Mouse (Mus musculus): ENCODE data around the gene Rps16.
"Not testable (repeated sequence)": the region's sequence is repeated elsewhere in the genome, so short reads cannot be mapped to it uniquely, and the experiment has no call there.

Rps16 gene

DNA sequence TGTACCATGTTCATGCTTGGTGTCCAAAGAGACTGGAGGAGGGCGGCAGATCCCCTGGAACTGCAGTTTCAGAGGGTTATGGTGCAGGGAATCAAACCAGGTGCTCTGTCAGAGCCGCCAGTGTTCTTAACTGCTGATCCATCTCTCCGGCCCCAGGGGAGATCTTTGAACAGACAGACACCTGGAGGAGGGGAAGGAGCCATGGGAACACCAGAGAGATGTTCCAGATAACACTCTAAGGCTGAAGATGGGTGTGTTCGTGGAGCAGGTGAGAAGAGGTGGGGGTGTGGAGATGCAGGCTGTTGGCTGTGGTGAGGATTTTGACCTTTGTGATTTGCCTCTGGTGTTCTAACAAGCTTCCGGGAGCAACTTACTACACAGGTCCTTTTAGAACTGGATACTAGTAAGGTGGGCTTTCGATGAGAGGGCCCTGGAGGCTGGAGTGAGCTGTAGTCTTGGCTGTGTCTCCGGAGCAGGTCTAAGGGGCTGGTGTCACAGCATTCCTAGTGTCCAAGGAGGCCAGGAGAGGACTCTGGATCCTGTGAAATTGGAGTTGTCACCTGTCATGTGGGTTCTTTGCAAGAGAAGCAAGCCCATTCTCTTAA is 23.5 kb downstream of the Rps16 start:
- DNase-seq (ENCODE audit: low read depth, low spot score), result no peak

DNA sequence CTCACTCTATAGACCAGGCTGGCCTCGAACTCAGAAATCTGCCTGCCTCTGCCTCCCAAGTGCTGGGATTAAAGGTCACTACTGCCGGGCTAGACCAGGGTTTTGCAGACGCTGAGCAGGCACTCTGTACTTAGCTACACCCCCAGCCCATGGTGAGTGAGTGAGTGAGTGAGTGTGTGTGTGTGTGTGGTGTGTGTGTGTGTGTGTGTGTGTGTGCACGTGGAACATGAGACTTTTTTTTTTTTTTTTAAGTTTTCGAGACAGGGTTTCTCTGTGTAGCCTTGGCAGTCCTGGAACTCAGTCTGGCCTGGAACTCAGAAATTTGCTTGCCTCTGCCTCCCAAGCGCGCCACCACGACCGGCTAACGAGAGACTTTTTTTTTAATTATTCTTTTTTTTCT is 24.2 kb downstream of the Rps16 start:
- DNase-seq (ENCODE audit: low read depth, low spot score), result no peak

DNA sequence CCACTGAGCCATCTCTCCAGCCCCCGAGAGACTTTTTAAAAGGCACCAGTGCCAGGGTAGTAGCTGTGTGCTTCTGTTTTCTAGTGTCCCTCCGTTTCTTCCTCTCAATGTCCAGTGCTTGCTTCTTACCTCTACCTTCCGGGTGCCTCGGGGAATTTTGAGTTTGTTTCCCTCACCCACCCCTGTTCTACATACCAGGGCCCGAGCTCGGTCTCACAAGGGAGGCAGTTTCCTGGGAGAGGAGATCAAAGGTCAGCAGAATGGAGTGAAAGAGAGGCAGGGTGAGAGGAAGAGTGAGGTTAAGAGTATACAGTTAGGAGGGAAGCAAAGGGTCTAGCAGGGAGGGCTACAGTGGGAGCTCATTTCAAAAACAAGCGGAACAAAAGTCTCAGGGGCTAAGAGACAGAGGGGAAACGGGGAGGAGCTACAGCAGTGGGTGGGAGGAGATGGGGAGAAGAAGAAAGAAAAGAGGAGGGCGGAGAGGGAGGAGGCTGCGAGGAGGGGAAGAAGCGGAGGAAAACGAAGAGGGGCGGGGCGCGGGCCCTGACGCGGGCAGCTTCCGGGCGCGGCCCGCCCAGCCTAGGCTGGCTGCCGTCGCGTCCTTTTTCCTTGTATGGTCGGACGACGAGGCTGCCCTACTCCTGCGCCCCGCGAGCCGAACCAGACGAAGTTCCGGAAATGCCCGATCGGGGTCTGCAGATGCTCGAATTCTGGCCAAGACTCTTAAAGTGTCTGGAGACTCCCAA is 24.9 kb downstream of the Rps16 start:
- peak; percentile 72 for DNase-seq (ENCODE audit: low read depth, low spot score)

DNA sequence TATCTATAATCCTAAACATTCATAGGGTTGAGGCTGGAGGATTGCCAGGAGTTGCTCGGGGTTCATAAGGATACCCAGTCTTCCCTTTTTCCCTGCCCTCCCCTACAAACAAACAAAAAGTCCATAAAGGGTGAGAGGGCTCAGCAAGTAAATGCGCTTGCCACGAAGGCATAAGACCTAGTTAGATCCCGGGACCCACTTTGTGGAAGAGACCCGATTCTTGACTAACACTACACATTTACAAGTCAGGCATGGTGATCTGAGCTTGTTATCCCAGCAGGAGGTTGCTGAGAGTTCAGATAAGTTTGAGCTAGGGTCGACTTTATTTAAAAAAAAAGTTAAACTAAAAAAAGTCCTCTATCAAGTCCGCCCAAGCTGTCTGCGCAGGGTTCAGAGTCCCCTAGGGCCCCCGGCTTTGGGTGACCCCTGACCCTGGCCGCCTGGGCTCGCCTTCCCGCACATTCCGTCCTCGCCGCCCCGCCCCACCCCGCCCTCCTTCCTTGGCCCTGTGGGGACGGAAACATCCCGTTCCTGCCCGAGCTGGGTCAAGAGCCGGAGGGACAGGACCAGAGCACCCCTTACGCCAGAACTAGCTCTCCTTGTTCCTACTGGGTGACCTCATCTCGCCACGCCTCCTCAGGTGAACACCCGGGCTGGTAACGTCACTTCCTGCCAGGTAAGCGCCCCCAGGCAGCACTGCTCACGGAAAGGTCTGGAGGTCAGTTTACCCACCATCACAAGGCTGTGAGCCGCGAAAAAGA is 25.7 kb downstream of the Rps16 start:
- no peak for DNase-seq (ENCODE audit: low read depth, low spot score)

DNA sequence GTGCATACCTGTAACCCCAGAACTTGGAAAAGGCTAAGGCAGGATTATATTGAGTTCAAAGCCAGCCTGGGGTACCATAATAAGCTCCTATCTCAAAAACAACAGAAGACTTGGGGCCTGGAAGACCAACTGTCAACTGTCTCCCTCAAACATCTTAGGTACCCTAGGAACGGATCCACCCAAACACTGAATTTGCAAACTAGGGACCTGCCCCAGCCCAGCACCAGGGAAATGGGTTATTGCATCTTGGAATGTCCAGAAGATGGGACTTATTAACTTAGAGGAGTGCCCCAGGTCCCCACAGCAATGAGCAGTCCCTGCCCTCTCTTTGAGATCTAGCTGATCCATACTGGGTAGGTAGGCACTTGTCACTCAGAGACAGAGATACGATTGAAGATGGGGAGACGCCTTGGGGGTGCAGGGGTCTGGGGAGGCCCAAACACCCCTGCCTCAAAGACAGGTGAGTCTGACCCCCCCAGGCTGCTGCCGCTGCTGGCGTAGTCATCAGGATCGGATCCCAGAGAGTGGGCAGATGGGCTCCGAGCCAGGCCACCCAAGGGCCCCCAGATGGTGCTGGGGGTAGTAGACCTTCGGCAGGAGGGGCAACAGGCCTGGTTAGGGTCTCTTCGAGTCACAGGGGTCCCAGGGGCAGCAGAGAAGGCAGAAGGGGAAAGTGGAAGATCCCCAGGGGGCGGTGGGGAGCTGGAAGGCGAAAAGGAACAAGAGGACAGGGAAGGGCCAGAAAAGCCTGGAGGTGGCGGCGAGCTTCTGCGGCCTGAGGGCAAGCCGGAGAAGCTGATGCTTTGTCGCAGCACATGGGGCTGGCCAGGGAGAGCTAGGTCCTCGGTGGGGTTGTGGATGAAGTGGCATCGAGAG is 27.0 kb downstream of the Rps16 start:
- no peak for DNase-seq (ENCODE audit: low read depth, low spot score)

DNA sequence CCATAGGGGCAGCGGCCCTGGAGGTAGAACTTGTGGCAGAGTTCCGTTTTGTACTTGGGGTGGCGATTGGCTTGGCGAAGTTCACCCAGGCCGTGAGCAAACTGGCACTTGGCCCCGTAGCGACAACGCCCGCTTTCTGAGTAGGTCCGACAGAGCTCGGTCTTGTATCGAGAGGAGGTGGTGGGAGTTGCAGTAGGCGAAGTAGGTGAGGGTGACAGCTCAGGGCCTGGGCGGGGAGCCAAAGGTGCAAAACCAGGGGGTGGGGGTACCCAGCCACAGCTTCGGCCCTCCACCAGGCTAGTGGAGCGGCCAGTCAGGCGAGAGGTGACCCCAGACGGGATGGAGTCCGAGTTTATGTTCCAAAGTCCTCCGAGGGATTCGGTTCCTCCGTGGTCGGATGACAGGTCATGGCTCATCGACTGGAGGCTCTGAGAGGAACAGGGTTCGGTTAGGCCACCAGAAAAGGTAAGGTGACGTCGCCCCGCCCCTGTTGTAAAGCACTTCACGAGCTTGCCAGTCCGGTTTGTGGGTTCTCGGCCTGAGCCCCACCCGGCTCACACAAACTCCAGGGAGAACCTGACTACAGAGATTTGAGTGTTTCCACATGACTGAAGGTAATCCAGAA is 27.7 kb downstream of the Rps16 start:
- DNase-seq (ENCODE audit: low read depth, low spot score), result no peak

DNA sequence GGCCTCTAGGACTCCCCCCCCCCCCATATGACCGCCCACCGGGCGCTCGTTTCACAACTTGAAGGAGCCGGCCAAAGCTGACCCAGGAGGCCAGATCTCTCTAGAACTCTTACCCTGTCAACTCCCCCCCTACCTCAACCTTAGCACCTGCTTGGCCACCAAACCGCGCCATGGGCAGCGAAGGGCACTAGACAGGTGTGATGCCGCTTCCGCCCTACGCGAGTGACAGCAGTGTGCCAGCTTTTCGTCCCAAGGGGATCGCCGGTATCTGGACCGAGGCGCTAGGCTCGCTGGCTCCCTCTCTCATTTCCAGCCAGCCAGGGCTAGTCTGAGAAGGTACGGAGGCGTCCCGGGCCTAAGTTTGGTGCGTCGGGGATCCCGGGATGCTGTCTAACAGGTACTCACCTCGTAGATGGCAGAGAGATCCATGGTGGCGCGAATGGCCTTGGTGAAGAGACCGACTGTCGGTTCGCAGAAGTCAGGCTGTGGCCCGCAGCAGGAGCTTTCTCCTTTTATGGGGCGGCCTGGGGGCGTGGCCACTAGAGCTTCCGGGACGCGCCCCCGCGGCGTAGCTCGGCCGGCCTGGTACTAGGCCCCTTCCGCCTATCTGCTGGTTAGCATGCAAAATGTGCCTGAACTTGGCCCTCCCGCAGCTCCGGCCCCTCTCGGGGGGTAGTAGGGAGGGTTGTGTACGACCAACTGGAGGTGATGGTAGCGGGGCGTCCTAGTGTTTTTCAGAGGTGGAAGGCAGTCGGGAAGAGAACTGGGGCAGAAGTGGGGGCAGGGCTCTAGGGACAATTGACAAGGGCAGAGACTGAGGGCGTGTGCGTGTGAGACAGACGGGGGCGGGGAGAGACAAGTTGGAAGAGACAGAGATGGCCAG is 28.6 kb downstream of the Rps16 start:
- peak; percentile 82 for DNase-seq (ENCODE audit: low read depth, low spot score)

DNA sequence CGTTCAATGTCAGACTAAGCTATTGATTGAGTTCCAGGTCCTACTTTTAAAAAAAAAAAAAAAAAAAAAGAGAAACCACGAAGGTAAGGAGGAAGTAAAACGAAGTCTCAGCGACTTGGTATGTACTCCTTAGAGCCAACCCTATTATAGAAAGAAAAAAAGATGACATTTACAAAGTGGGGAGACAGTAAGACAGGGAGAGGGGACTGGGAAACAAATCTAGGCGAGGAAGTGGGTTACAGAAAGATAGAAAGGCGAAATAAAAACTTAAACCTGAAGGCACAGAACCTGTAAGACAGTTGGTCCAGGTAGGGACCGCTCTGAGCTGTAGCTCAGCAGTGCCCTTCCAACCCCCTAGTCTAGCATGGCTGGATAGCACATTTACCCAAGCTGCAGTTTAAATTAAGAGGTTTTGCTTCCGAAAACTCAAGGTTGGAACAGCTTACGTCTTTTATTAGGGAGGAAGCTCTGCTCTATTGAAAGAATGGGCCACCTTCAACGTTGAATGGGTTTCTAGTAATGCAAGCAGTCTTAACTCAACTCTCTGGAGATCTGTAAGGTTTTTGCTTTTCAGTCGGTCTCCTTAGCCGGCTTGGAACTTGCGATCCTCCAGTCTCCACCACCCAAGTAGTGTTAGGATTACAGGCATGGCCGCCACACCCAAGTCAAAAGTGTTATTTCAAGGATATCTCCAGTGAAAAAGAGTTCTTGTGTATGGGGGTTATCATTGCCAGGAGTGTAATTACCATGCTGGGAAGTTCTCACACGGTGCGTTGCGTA is 30.0 kb downstream of the Rps16 start, which contains the start of gene Zfp36:
TSS of gene Zfp36 (minus strand) at position 17 of the 780 bp plus-strand sequence.
- no peak for DNase-seq (ENCODE audit: low read depth, low spot score)

DNA sequence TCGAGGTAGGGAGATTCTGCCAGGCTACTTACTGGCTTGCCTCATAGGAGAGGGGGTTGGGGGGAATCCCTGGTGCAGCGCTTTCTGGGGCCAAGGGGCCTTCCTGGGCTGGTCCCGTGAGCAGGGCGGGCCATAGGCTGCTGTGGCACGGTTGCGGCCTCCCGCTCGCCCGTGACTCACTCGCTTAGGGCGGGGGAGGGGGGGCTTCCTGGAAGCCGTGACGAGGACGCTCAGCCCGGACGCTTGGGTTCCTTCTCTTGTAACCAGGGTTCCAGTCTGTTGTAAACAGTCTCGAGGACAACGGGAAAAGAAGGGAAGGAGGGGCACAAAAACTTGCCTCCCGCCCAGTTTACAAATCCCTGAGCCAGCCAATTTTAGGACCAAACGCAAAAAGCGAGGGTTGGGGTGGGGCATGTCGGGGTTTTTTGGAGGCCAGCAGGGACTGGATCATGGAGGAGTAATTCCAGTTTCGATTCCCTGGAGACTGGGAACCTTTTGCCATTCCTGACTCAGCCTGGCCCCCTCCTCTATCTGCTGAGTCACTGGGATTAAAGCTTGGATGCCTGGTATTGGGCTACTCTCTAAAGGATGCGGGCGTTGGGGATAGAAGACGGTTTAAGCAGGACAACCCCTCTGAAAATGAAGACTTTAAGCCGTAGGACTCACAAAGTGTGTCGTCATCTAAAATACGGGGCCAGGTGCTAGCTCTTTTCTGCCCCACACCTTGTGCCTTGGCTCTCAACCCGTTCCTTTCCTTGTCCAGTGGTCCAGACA is 30.8 kb downstream of the Rps16 start:
- DNase-seq (ENCODE audit: low read depth, low spot score), result no peak

DNA sequence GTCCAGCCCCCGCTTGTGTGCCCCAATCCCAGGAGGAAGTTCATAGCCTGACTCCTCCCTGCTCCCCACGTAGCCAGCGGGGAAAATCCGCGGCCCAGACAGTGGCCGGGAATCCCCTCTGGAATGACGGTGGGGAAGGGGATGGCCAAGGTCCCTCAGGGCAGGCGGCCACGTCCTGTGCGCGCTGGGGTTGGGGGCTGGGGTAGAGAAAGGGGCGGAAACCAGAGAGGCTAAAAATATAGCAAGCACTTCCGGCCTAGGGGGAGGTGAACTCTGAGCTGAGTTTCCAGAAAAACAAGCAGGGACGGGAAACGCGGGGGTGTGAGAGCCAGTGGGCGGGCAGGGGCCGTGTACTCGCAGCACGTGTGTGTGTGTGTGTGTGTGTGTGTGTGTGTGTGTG is 31.5 kb downstream of the Rps16 start:
- DNase-seq (ENCODE audit: low read depth, low spot score), result no peak

DNA sequence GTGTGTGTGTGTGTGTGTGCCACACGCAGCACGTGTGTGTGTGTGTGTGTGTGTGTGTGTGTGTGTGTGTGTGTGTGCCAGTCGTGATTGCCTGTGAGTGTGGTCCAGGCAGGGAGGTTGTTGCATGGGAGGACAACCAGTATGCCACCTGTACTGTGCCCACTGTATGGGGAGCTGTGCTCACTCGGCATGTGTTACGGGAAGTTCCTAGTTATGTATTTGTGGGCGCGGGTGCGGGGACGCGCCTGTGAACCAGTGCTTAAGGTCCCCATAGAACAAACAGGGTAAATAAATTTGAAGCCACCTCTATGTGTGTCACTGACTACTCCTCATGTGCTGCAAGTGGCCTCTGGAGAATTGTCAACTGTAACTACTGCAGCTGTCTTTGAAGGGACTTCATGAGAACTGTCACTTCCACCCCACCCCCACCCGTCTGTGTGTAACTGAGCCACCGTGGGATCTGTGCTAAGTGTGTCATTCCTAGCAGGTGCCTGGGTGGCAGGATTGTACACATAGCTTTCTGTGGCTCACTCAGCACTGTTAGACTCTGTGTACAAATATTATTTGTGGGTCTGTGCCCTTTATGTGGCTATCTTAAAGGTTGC is 32.0 kb downstream of the Rps16 start:
- DNase-seq (ENCODE audit: low read depth, low spot score), result no peak

DNA sequence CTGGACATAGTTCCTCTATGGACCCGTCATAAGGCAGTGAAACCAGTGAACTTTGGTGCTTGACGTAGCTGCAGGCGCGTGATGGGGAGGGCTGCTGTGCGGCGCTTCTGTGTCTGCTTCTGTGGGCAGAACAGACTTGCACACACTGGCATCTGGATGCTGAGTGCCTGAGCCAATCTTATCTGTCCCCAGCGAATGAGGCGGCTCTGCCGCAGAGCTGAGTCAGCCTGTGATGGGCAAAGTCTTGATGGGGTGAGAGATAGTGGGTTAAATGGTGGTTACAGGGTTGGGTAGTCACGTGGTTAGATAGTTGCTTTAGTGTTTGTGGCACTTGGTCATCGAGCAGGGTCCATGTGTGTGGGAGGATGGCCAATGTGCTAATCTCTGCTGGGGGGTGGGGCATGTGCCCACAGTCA is 32.5 kb downstream of the Rps16 start:
- DNase-seq (ENCODE audit: low read depth, low spot score), result no peak

DNA sequence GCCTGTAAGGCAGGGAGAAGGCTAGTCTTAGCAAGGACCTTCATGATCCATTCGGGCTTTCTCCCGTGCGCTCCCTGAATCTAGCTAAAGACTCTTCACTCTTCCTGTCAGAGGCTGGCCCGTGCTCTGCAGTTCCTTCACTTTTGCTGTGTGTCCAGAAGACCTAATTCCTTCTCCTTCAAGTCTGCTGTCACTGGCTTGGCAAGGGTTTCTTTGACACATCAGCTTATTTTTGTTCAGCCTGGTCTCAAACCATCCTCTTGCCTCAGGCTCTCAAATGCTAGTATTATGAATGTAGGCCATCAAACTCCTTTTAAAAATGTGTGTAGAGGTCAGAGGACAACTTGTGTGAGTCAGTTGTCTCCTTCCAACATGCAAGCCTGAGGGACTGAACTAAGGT is 33.2 kb downstream of the Rps16 start:
- DNase-seq (ENCODE audit: low read depth, low spot score), result no peak

DNA sequence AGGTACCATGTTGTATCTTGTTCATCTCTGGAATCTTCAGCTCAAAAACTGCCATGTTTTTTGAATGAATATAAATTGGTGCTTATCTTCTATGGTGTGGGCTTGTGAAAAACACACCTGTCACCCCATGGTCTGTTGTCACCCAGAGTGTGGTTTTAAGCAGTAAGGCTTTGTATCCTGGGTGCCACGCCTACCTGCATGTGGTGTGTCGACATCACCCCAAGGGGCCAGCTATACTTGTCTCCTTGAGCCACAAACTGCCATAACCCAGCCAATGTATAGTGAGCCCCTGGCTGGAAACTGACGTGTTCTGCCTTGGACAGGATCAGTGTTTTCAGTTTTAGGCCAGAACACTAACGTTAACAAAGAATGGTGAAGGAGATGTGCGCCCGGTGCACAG is 33.7 kb downstream of the Rps16 start:
- DNase-seq (ENCODE audit: low read depth, low spot score), result no peak

DNA sequence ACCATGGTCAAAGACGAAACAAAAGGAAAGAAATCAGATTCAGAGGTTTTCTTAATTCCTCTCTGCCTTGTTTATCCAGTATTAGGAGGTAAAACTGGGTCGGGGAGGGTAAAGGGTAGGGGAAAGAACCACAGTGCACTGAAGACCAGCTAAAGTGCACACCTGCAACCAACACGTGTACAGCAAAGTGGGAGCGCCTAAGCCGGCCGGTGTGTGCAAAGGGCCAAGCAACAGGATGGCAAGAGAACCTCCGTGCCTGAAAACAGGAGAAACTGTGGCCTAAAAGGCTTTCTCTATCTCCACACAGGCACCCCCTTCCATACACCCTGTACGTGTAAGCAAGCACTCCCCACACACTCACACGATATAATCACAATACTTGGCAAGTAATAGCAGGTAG is 34.7 kb downstream of the Rps16 start:
- no peak for DNase-seq (ENCODE audit: low read depth, low spot score)

DNA sequence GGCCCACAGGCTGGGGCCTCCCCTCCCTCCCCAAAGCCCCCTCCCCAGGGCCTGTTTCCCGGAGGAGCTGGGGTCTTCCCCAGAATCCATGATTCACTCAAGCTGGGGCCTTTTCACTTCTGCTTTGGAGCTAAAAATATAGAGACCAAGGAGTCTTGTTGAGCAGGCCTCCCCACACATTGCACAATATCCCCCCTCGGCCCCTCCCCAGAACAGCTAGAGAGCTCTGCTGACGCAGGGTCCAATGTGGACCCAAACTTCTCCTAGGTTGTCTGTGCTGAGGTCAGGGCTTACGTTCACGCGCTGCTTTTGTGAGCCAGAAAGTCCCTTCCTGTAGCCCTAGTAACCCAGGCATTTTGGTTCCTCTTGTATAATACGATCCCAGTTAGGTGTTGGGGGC is 35.6 kb downstream of the Rps16 start:
- no peak for DNase-seq (ENCODE audit: low read depth, low spot score)

DNA sequence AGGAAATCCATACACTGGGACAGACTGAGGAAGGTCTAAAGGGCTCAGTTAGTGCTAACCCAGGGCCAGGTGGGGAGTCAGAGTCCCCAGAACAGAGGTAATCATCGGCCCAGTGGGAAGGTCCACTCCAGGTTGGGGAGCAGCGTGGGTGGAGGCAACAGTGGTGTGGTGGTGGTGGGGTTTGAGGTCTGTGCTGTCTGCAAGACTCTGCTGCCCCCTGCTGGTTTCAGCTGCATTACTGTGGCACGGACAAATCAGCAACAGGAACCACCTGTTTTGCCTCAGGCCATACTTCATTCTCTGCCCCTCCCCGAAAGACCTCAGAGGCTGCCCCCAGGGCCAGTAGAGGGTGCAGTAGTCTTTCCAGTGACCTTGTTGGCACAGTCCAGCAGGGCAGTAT is 36.0 kb downstream of the Rps16 start:
- no peak for DNase-seq (ENCODE audit: low read depth, low spot score)

DNA sequence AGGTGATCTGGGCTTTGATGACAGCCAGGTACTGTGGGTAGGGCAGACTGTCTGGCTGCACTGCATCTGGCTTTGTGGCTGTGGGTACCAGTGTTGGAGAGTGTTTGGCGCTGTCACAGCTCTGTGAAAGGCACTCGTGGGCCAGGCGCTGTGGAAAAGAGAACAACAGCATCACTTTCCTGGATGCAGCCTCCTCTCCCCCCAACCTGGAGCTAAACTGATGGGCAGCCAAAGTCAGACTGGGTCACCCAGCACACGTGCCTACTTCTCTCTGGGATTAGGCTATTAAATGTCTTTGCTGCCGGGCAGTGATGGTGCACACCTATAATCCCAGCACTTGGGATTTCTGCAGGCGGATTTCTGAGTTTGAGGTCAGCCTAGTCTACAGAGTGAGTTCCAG is 36.4 kb downstream of the Rps16 start:
- not testable (repeated sequence) for DNase-seq (ENCODE audit: low read depth, low spot score)
